Mouse (Mus musculus) midbrain, embryonic 16.5 days (tissue): ENCODE results near the gene Rnf121. TPM values are rescaled to one million over a fixed set of nuclear protein-coding genes. Genes with fewer than 3 reads are reported as not detected.
"Not testable (repeated sequence)": the region's sequence is repeated elsewhere in the genome, so short reads cannot be mapped to it uniquely, and the experiment has no call there.

Source experiments
- ATAC-seq: fragments of 200-750 bp; cut with Nextera tagmentation; 2 replicates; pipeline ENCODE4 v1.8.0; 2017; ENCODE audit warnings: moderate TSS enrichment
- H3K27ac ChIP-seq: fragments of 300-500 bp; sonication (generic); 2 replicates; pipeline ENCODE4 v1.5.1; 2014; ENCODE audit warnings: mild to moderate bottlenecking, low read length, mixed read lengths
- H3K27me3 ChIP-seq: fragments of 300-500 bp; sonication (generic); 2 replicates; pipeline ENCODE4 v1.6.1; 2014; ENCODE audit warnings: low read depth, low read length, mixed read lengths; ENCODE audit not compliant: control insufficient read depth, insufficient read depth
- H3K36me3 ChIP-seq: fragments of 300-500 bp; sonication (generic); 2 replicates; pipeline ENCODE4 v1.6.1; 2014; ENCODE audit warnings: mild to moderate bottlenecking, low read length, moderate library complexity, mixed read lengths; ENCODE audit not compliant: control insufficient read depth, insufficient read depth
- H3K4me1 ChIP-seq: fragments of 300-500 bp; sonication (generic); 2 replicates; pipeline ENCODE4 v1.6.1; 2014; ENCODE audit warnings: mild to moderate bottlenecking, low read length, mixed read lengths; ENCODE audit not compliant: control insufficient read depth, insufficient read depth
- H3K4me2 ChIP-seq: fragments of 300-500 bp; sonication (generic); 2 replicates; pipeline ENCODE4 v1.6.1; 2014; ENCODE audit warnings: mild to moderate bottlenecking, low read length, mixed read lengths
- H3K4me3 ChIP-seq: fragments of 300-500 bp; sonication (generic); 2 replicates; pipeline ENCODE4 v1.5.1; 2014; ENCODE audit warnings: low read depth, mild to moderate bottlenecking, low read length, moderate library complexity, mixed read lengths
- H3K9ac ChIP-seq: fragments of 300-500 bp; sonication (generic); 2 replicates; pipeline ENCODE4 v1.6.1; 2014; ENCODE audit warnings: low read depth, low read length, mixed read lengths
- H3K9me3 ChIP-seq: fragments of 300-500 bp; sonication (generic); replicated peaks from 2 replicates; pipeline ENCODE4 v1.6.1; 2014; ENCODE audit warnings: mild to moderate bottlenecking, low read length, mixed read lengths; ENCODE audit not compliant: control insufficient read depth, poor library complexity, severe bottlenecking
- WGBS: fragments of 180-500 bp; shearing (Covaris S2); extraction: QIAGEN DNeasy Blood & Tissue Kit; methylation state at CpG from one replicate; pipeline ENCODE4 v1.1.7; 2014; 5-methylcytosine and 5-hydroxymethylcytosine counted together
- polyA plus RNA-seq: library from polyadenylated mRNA; unstranded; fragments of >200 nt; fragmentation: Nextera tagmentation; extraction: Ambion mirVana; gene quantifications from 2 replicates; pipeline ENCODE4 v1.2.1, GENCODE M21; 2015

Rnf121 gene
- polyA plus RNA-seq, 1 experiment from 2014 or later = 36.1 TPM

DNA sequence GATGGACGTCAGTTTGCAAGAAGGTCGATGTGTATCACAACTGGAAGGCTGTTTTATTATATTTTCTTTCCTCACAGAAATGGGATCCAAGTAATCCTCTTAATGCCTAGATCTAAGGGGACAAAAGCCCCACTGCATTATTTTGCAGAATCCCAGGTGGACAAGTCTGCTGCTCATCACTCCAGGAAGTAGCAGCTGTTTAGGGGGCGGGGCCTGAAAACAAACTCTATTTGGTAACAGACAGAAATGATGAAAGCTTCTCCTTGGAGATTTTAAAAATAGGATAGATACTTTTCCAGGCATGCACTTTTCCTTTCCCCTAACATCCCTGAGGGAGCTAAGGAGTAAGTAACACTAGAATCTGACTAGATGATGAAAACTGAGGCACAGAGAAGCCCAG is 28.0 kb downstream of the Rnf121 start:
- Histone ChIP-seq H3K9me3 (no peaks in the 10 kb centered on the region), H3K9ac (no peak overlapping the region), H3K4me3 (no peak overlapping the region), H3K27me3 (no peaks in the 10 kb centered on the region), H3K4me1 (no peaks in the 10 kb centered on the region), H3K36me3 (peaks cover 31% of the 10 kb centered on the region), H3K27ac (no peak overlapping the region), H3K4me2 (no peak overlapping the region)
- ATAC-seq = no peak
- 93% methylated on average over 3 of the region's 3 CpGs for WGBS

DNA sequence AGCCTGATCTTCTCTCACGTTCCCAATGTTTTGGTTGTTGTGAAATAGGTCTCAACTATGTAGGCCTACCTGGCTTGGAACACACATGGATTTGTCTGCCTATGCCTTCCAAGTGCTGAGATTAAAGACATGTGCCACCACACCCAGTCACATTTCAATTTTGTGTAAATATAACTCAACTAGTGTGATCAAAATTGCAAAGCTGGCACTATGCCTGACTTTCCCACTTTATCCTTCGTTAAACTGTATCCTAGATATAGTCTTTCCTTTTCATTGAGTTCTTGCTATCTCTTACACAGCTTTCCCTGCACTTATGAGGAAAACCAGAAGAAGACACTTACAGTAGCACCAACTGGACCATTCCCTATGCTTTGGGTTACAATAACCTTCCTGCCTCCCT is 29.7 kb downstream of the Rnf121 start:
- Histone ChIP-seq H3K27ac (no peak overlapping the region), H3K27me3 (no peaks in the 10 kb centered on the region), H3K4me2 (no peak overlapping the region), H3K9me3 (no peaks in the 10 kb centered on the region), H3K4me1 (no peaks in the 10 kb centered on the region), H3K9ac (no peak overlapping the region), H3K4me3 (no peak overlapping the region), H3K36me3 (peaks cover 36% of the 10 kb centered on the region)
- 98% methylated on average over 2 of the region's 2 CpGs for WGBS
- no peak for ATAC-seq

DNA sequence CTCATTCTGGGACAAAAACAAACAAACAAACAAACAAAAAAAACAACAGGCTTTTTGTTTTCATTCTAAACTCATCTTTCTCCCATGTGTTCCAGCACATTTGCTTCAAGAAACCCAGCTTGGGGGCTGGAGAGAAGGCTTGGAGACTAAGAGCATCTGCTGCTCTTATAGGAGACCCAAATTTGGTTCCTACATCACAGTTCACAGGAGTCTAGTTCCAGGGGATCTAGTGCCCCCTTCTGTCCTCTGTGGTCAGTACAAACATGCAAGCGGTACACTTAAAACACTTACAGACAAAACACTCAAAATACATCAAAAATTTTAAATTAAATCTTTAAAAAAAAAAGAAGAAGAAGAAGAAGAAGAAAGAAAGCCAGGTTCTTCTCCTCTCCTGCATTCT is 30.4 kb downstream of the Rnf121 start:
- Histone ChIP-seq H3K27me3 (no peaks in the 10 kb centered on the region), H3K9me3 (no peaks in the 10 kb centered on the region), H3K4me1 (no peaks in the 10 kb centered on the region), H3K36me3 (peaks cover 39% of the 10 kb centered on the region), H3K27ac (no peak overlapping the region), H3K4me3 (no peak overlapping the region), H3K9ac (no peak overlapping the region), H3K4me2 (no peak overlapping the region)
- no peak for ATAC-seq
- 97% methylated on average over 1 of the region's 1 CpGs for WGBS

DNA sequence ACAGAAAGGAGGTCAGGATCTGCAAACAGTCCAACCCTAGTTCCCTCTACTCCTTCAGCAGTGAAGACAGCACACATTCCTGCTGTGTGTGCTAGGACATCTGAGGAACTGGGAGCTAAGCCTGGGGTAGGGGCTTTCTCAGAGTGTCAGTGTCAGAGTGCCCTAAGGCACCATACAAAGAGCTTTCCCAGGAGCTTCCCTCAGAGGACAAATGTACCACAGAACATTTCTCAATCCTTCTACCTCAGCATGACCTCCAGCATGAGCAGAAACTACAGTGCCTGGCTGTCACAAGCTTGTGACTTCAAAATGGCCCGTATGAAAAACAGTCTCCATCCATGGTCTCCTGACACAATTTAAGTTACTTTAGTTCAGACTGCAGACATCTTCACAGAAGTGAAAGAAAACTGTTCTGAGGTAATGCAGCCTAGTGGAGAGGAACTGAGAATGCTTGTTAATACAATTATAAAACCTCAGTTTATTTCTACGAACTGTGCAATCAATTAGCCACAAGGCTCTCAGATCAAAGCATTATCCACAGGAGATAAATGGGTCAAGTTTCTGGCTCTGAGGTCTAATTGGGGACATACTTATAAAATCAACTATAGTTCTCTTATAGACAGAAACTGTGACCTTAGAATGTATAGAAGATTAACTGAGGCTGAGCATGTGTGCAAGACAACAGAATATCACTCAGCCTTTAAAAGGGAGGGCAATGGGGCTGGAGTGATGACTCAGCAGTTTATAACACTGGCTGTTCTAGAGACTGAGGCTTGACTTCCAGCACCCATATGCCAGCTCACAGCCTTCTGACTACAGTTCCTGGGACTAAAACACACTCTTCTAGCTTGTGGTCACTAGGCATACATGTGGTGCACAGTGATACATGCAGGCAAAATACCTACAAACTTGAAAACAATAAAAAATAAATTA is 39.8 kb downstream of the Rnf121 start:
- peaks cover 33% of the 10 kb centered on the region for H3K36me3 ChIP-seq
- no peak overlapping the region for H3K4me3 ChIP-seq
- no peaks in the 10 kb centered on the region for H3K4me1 ChIP-seq
- no peaks in the 10 kb centered on the region for H3K27me3 ChIP-seq
- no peak for ATAC-seq
- no peak overlapping the region for H3K9ac ChIP-seq
- H3K4me2 ChIP-seq = no peak overlapping the region
- H3K9me3 ChIP-seq = no peaks in the 10 kb centered on the region
- no peak overlapping the region for H3K27ac ChIP-seq
- WGBS = 91% methylated on average over 2 of the region's 2 CpGs

DNA sequence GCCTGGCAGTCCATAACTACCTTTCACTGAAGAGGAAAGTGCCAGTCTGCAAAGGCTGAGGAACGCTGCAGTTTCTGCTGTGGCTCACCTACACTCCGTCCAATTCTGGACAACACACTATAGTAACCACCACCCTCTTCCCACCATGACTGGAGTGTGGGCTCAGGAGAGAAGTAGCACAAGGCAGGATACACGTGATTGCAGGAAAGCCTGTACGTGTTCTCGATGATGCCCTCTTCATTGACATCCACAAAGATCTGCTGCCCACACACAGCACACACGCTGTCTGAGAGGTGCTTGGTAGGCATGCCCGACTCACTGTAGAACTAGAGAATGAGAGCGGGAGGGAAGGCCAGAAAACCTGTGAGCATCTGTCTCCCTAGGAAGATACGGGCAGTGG is 41.4 kb downstream of the Rnf121 start:
- no peak for ATAC-seq
- Histone ChIP-seq H3K9me3 (no peaks in the 10 kb centered on the region), H3K9ac (no peak overlapping the region), H3K4me2 (no peak overlapping the region), H3K36me3 (peaks cover 26% of the 10 kb centered on the region), H3K27me3 (no peaks in the 10 kb centered on the region), H3K4me1 (no peaks in the 10 kb centered on the region), H3K27ac (no peak overlapping the region), H3K4me3 (no peak overlapping the region)
- WGBS = 94% methylated on average over 9 of the region's 9 CpGs

DNA sequence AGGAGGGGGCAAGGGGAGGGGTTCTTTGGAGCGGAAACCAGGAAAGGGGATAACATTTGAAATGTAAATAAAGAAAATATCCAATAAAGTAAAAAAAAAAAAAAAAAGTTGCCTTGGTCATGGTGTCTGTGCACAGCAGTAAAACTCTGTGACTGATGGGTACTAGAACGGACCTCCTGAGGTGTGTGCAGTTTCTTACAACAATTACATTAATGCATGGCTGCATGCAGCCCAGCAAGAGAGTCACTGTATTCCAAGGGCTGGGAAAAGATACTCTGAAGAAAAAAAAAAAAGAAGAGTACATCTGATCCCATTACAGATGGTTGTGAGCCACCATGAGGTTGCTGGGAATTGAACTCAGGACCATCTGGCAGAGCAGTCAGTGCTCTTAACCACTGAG is 44.3 kb downstream of the Rnf121 start:
- not testable (repeated sequence) for H3K4me2 ChIP-seq, H3K4me1 ChIP-seq, ATAC-seq, H3K4me3 ChIP-seq, H3K9me3 ChIP-seq, H3K27ac ChIP-seq, H3K27me3 ChIP-seq, H3K9ac ChIP-seq
- H3K36me3 ChIP-seq = peaks cover 41% of the 10 kb centered on the region
- WGBS = 100% methylated on average over 2 of the region's 2 CpGs

DNA sequence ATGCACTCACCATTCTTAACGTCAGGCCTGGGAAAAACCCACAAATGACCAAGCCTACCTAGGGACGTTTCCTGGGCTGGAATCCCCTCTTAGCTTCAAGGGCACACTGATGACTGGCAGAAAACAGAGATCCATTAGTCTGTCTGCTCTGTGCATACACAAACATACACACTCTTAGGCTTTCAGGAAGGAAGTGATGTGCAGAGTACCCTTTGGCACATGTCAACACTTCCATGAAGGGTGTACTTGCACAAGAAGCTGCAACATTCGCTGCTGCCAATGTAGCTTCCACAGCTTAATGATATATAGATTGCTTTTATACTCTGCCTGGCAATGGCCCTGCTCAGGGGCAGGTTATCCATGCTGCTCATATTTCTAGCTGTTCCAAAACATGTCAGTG is 45.9 kb downstream of the Rnf121 start:
- ATAC-seq = no peak
- Histone ChIP-seq H3K27me3 (no peaks in the 10 kb centered on the region), H3K9me3 (no peaks in the 10 kb centered on the region), H3K4me2 (no peak overlapping the region), H3K4me1 (no peaks in the 10 kb centered on the region), H3K9ac (no peak overlapping the region), H3K36me3 (peaks cover 52% of the 10 kb centered on the region), H3K27ac (no peak overlapping the region), H3K4me3 (no peak overlapping the region)
- WGBS = 72% methylated on average over 3 of the region's 3 CpGs

DNA sequence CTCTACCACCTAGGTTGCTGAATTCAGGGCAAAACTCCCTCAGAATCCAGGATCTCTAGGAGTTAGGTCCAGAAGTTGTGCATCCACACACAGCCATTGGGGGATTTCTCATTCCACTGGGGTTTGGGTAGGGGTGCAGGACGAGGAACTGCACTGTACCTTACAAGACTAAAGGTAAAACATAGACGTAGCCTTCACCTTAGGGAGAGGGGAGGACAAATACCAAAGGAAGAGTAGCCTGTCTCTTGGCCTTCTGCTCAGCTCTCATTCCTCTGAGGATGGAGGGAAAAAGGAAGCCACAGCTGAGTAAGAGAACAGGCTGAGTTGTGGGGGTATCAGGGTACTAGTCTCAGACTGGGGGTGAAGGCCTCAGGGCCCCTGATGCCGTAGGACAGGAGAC is 46.7 kb downstream of the Rnf121 start, which contains the start of gene Il18bp:
TSS of gene Il18bp (minus strand) at position 101 of the 400 bp plus-strand sequence.
- Histone ChIP-seq H3K4me3 (no peak within 1 kb of the TSS), H3K9me3 (no peaks in the 10 kb centered on the region), H3K27ac (no peak within 1 kb of the TSS), H3K27me3 (no peaks in the 10 kb centered on the region), H3K36me3 (peaks cover 55% of the 10 kb centered on the region), H3K4me2 (no peak within 1 kb of the TSS), H3K9ac (no peak within 1 kb of the TSS), H3K4me1 (no peaks in the 10 kb centered on the region)
- 96% methylated on average over 3 of the region's 3 CpGs for WGBS
- no peak for ATAC-seq

DNA sequence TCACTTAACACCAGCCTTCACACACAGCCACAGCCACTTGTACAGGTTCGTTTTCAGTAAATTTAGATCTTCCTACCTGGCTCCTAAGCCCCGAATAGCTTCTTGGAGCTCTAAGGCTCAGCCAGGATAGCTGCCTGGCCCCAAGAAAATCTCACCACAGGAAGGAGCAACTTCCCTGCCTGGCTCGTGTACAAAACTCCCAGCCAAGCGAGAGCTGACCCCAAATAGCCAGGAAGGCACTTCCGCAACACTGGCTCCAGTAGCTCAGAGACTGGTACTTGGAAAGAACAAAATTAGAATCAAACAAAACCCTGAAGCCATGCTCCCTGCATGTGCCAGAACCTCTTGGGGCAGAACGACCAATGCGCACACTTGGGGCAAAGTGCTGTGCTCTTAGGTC is 47.2 kb downstream of the Rnf121 start:
- Histone ChIP-seq H3K4me3 (no peak overlapping the region), H3K4me2 (no peak overlapping the region), H3K27ac (no peak overlapping the region), H3K9ac (no peak overlapping the region), H3K27me3 (no peaks in the 10 kb centered on the region), H3K9me3 (no peaks in the 10 kb centered on the region), H3K4me1 (no peaks in the 10 kb centered on the region), H3K36me3 (peaks cover 56% of the 10 kb centered on the region)
- no peak for ATAC-seq
- WGBS = 88% methylated on average over 7 of the region's 7 CpGs
